Mouse (Mus musculus): ENCODE data around the gene Wwc2.

Gene Wwc2

GRCm38 (mm10) chr8:47799438-47799837, 191.3 kb downstream of the Wwc2 start:
- peak; percentile 12 for DNase-seq (ENCODE audit: low read depth, low spot score)

DNA sequence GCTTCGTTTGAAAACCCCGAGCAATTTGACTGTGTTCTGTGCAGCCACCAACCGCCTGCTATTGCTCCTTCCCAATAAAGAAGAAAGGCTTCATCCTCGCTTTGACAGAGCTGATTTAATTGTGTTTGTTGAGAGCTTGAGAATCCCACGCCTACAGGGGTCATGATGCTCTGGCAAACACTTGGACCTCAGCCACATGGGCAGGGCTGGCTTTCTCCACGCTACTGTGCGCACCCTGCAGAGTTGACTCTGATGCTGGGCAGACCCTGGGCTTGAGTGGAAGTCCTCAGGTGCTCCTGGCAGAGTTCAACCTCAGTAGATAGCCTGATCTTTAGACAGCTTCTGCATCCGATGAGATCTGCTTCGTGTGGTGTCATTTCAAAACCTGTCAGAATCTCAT, 198.7 kb downstream of the Wwc2 start:
- no peak for DNase-seq (ENCODE audit: low read depth, low spot score)

- DNase-seq (ENCODE audit: low read depth, low spot score): peak; percentile 68
Measured at GRCm38 (mm10) chr8:47787705-47788104, 203.0 kb downstream of the Wwc2 start.

DNA sequence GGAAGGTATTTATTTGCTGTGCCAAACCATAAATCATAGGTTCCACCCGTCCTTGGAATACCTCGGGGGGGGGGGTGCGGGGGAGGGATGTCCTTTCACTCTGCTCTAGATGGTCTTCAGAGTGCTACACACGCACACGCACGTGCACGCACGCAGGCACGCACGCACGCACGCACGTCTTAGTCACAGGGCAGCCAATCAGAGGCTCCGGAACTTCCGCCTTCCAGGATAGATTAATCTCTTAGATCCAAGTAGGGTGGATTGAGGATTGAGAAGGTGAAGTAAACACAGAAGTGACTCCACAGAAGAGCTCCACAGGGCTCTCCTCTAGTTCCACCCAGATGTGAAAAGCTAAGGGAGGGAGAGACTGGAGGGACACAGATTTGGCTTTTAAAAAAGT, 204.4 kb downstream of the Wwc2 start:
- no peak for DNase-seq (ENCODE audit: low read depth, low spot score)

DNA sequence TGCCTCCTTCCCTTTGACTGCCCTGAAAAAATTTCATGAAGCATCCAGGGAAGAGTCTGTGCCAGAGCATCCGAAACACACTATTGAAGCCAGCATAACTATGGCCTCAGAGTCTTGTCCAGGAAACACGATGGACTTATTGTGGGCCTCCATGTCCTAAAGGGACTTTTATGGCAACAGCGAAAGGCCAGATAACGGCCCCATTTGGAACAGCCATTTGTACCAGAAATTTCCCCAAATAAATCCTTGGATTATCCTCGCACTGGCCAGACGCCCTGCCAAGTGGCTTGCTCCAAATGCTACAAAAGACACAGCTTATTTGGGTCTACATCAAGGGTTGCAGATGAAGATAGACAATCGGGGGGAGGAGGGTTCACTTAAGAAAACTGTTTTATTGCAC, 206.3 kb downstream of the Wwc2 start:
- DNase-seq (ENCODE audit: low read depth, low spot score): no peak

DNA sequence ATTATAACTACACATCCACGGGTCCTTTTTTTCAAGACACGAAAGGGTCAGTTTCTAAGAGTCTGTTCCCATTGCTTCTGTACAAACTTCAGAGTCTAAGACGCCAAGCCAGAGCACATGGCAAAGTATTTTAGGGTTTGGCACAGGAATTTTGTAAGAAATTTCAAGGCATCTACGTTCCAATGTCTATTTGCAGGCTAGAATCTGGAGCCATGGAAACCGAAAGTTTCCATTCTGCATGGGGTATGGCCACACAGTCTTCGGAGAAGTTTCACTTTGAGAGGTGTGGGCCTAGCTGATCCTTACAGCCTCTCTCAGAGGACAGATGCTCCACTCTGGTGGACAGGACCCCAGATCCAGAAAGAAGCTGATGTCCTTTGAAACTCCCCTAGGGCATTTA, 206.8 kb downstream of the Wwc2 start:
- no peak for DNase-seq (ENCODE audit: low read depth, low spot score)

- DNase-seq (ENCODE audit: low read depth, low spot score): no peak
Measured at GRCm38 (mm10) chr8:47783544-47783943, 207.2 kb downstream of the Wwc2 start.

- no peak for DNase-seq (ENCODE audit: low read depth, low spot score)
Measured at GRCm38 (mm10) chr8:47781881-47782280, 208.8 kb downstream of the Wwc2 start.

- DNase-seq (ENCODE audit: low read depth, low spot score): no peak
Measured at GRCm38 (mm10) chr8:47779589-47779988, 211.1 kb downstream of the Wwc2 start.

- DNase-seq (ENCODE audit: low read depth, low spot score): no peak
Measured at GRCm38 (mm10) chr8:47777415-47777814, 213.3 kb downstream of the Wwc2 start.

All from mesoderm, embryonic 11.5 days (tissue).